Mouse (Mus musculus) brain, embryonic 14.5 days (tissue): Measurements from ENCODE around the gene Slc2a4.

Experiments used
- CTCF ChIP-seq: fragments of 200-500 bp; IDR thresholded peaks from 2 replicates; pipeline ENCODE4 v1.5.1; 2012; ENCODE audit warnings: inconsistent platforms, mild to moderate bottlenecking, moderate library complexity, borderline replicate concordance; ENCODE audit not compliant: insufficient read depth, insufficient read length; ENCODE audit errors: extremely low read depth
- POLR2A ChIP-seq: fragments of 200-500 bp; IDR thresholded peaks from 2 replicates; pipeline ENCODE4 v1.6.1; 2012; ENCODE audit warnings: mild to moderate bottlenecking, inconsistent platforms, borderline replicate concordance; ENCODE audit not compliant: poor library complexity, insufficient read depth, insufficient read length, severe bottlenecking; ENCODE audit errors: extremely low read depth

DNA sequence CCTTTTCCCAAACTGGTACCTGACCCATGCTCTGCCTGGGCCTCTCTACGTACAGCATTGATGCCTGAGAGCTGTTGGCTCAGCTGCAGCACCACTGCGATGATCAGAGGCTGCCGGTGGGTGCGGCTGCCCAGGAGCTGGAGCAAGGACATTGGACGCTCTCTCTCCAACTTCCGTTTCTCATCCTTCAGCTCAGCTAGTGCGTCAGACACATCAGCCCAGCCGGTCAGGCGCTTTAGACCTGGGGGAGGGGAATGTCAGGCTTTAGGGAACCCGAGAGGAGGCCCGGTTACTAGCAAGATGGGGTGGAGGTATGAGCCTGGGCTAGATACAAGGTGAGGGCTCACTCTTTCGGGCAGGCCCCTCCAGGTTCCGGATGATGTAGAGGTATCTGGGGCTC is 2.8 kb downstream of the Slc2a4 start:
- TF ChIP-seq POLR2A (no peak), CTCF (no peak)
